Mouse (Mus musculus) spleen, embryonic (tissue): ENCODE measurements around the gene Vmn2r29.
"Not testable (repeated sequence)": the region's sequence is repeated elsewhere in the genome, so short reads cannot be mapped to it uniquely, and the experiment has no call there.

ENCODE experiments used
- CTCF ChIA-PET: fragments of 350-600 bp; sonication (Branson Sonifier 250); formaldehyde crosslinking; loops from one replicate; lab custom pipeline; 2022; lab: Charles Lee

The Vmn2r29 gene

GRCm38 (mm10) chr7:7247228-7247627 lies at the start of gene Vmn2r29:
TSS of gene Vmn2r29 (minus strand) at chr7:7247328.
- CTCF ChIA-PET, result not testable (repeated sequence)

- CTCF ChIA-PET, result no interaction called here
Observed at GRCm38 (mm10) chr7:7295595-7295994, 48.5 kb upstream of the Vmn2r29 start.

- CTCF ChIA-PET, result interaction anchor here (0.6 to 1.2 kb wide), 2 partner anchors 13 kb away, joined by 3 read pairs; no protein-coding TSS in a partner anchor
Observed at GRCm38 (mm10) chr7:7281383-7281782, 34.3 kb upstream of the Vmn2r29 start.

- CTCF ChIA-PET, result not testable (repeated sequence)
Observed at GRCm38 (mm10) chr7:7277966-7278567, 30.9 kb upstream of the Vmn2r29 start, which contains the start of gene Gm45844. TSS of gene Gm45844 (minus strand) at chr7:7278289.

- CTCF ChIA-PET, result not testable (repeated sequence)
Observed at GRCm38 (mm10) chr7:7277556-7277955, 30.4 kb upstream of the Vmn2r29 start.

- CTCF ChIA-PET, result not testable (repeated sequence)
Observed at GRCm38 (mm10) chr7:7209313-7210151, 37.6 kb downstream of the Vmn2r29 start, which contains the start of gene Zfp772. TSS of gene Zfp772 (minus strand) at chr7:7209998.

GRCm38 (mm10) chr7:7188191-7188942 lies 58.8 kb downstream of the Vmn2r29 start:
- CTCF ChIA-PET, result interaction anchor here (0.7 to 1.3 kb wide), 3 partner anchors 14 to 270 kb away, joined by 3 to 4 read pairs (median 4); no protein-coding TSS in a partner anchor

- CTCF ChIA-PET, result interaction anchor here (0.7 to 1.3 kb wide), 2 partner anchors 15 to 269 kb away, joined by 4 read pairs; no protein-coding TSS in a partner anchor
Observed at GRCm38 (mm10) chr7:7187417-7188190, 59.5 kb downstream of the Vmn2r29 start.

- CTCF ChIA-PET, result interaction anchor here (0.6 kb wide), 1 partner anchor 113 kb away, joined by 7 read pairs; no protein-coding TSS in a partner anchor
Observed at GRCm38 (mm10) chr7:7185897-7186296, 61.2 kb downstream of the Vmn2r29 start.
